Comparison of ENCODE assay signal across 15 mouse cellular contexts in genomic region chr1:106346776-106347175, GRCm38 (mm10).
A peak's percentile ranks its signal among the peaks of the same experiment; 100 is the strongest.
DNase-seq lines count a peak whose midpoint lies in the region; ATAC-seq and TF ChIP-seq lines count a peak whose summit lies in the region.
"Had no signal": no experiment of that assay in that cellular context is flagged by ENCODE, and none has a peak within 500 bp of the region (broad histone marks: within the 10 kb centered on the region; RNA-seq: fewer than 3 reads in every experiment).

No protein-coding gene starts in this region.

- no peak overlapping the region for H3K27ac ChIP-seq in intestine, postnatal 0 days (ENCODE audit: low read depth, low read length)
- no peak overlapping the region for H3K27ac ChIP-seq in intestine, embryonic 16.5 days (ENCODE audit: low read length)
- no peak overlapping the region for H3K27ac ChIP-seq in midbrain, embryonic 11.5 days (ENCODE audit: low read depth, low read length)
- no peak overlapping the region for H3K27ac ChIP-seq in midbrain, embryonic 16.5 days (ENCODE audit: low read length)
- H3K27ac ChIP-seq: heart, embryonic 15.5 days; lung, embryonic 15.5 days; midbrain, embryonic 15.5 days; stomach, embryonic 15.5 days had no signal

- H3K4me1 ChIP-seq in intestine, postnatal 0 days (replicated peaks; ENCODE audit: control insufficient read depth, insufficient read depth, low read length): no peaks in the 10 kb centered on the region
- H3K4me1 ChIP-seq in intestine, embryonic 16.5 days (ENCODE audit: control insufficient read depth, insufficient read depth, low read length): no peaks in the 10 kb centered on the region
- H3K4me1 ChIP-seq in midbrain, embryonic 11.5 days (ENCODE audit: control insufficient read depth, insufficient read depth, low read length): no peaks in the 10 kb centered on the region
- no peaks in the 10 kb centered on the region for H3K4me1 ChIP-seq in midbrain, embryonic 16.5 days (ENCODE audit: control insufficient read depth, insufficient read depth, low read length)
- H3K4me1 ChIP-seq: heart, embryonic 15.5 days; lung, embryonic 15.5 days; midbrain, embryonic 15.5 days; stomach, embryonic 15.5 days had no signal

- no peak overlapping the region for H3K4me2 ChIP-seq in intestine, postnatal 0 days (replicated peaks; ENCODE audit: low read depth)
- H3K4me2 ChIP-seq in intestine, embryonic 16.5 days (ENCODE audit: low read depth, low read length): no peak overlapping the region
- H3K4me2 ChIP-seq in midbrain, embryonic 11.5 days: no peak overlapping the region
- H3K4me2 ChIP-seq in midbrain, embryonic 16.5 days (ENCODE audit: low read length): no peak overlapping the region
- H3K4me2 ChIP-seq: heart, embryonic 15.5 days; lung, embryonic 15.5 days; midbrain, embryonic 15.5 days; stomach, embryonic 15.5 days had no signal

- ATAC-seq in intestine, postnatal 0 days: no peak
- ATAC-seq in intestine, embryonic 16.5 days: no peak
- ATAC-seq in midbrain, embryonic 11.5 days (ENCODE audit: low FRiP score): no peak
- no peak for ATAC-seq in midbrain, embryonic 16.5 days
- 0 out of 2 replicates have a peak, but pooled peaks have one; percentile 47 for ATAC-seq in megakaryocyte-erythroid progenitor cell, adult 5-6 weeks (replicated peaks; ENCODE audit: low FRiP score, low TSS enrichment, poor library complexity, severe bottlenecking)
- ATAC-seq: hindbrain, embryonic 16.5 days; midbrain, embryonic 15.5 days had no signal

- peak; percentile 59 for DNase-seq in midbrain, embryonic 11.5 days (ENCODE audit: low spot score, missing footprints)
- DNase-seq in ES-CJ7 (ENCODE audit: low read depth, low spot score): peak; percentile 56
- DNase-seq in gastrocnemius, adult 18-20 months (ENCODE audit: low spot score): no peak
- DNase-seq in testis, postnatal 14 days (ENCODE audit: low spot score): no peak
- DNase-seq: adrenal gland, postnatal 14 days; right cerebral cortex, adult 18-20 months had no signal

- no peak overlapping the region for H3K9ac ChIP-seq in intestine, postnatal 0 days (ENCODE audit: low read depth, low read length)
- H3K9ac ChIP-seq in intestine, embryonic 16.5 days (ENCODE audit: low read depth, low read length): no peak overlapping the region
- no peak overlapping the region for H3K9ac ChIP-seq in midbrain, embryonic 11.5 days (ENCODE audit: low read length)
- no peak overlapping the region for H3K9ac ChIP-seq in midbrain, embryonic 16.5 days (ENCODE audit: low read depth, low read length)
- H3K9ac ChIP-seq: heart, embryonic 15.5 days; lung, embryonic 15.5 days; midbrain, embryonic 15.5 days; stomach, embryonic 15.5 days had no signal

- 98% methylated on average over 3 of the region's 3 CpGs for WGBS in intestine, postnatal 0 days
- 96% methylated on average over 3 of the region's 3 CpGs for WGBS in intestine, embryonic 16.5 days
- WGBS in midbrain, embryonic 11.5 days: 94% methylated on average over 3 of the region's 3 CpGs
- 96% methylated on average over 3 of the region's 3 CpGs for WGBS in midbrain, embryonic 16.5 days

- H3K4me3 ChIP-seq in intestine, postnatal 0 days (ENCODE audit: low read depth, low read length): no peak overlapping the region
- H3K4me3 ChIP-seq in intestine, embryonic 16.5 days (ENCODE audit: low read length): no peak overlapping the region
- H3K4me3 ChIP-seq in midbrain, embryonic 11.5 days (ENCODE audit: low read depth, low read length): no peak overlapping the region
- H3K4me3 ChIP-seq in midbrain, embryonic 16.5 days (ENCODE audit: low read depth, low read length): no peak overlapping the region
- H3K4me3 ChIP-seq: heart, embryonic 15.5 days; lung, embryonic 15.5 days; midbrain, embryonic 15.5 days; stomach, embryonic 15.5 days had no signal

- no peaks in the 10 kb centered on the region for H3K9me3 ChIP-seq in intestine, postnatal 0 days (ENCODE audit: control insufficient read depth)
- H3K9me3 ChIP-seq in intestine, embryonic 16.5 days (ENCODE audit: control insufficient read depth, low read length): no peaks in the 10 kb centered on the region
- H3K9me3 ChIP-seq in midbrain, embryonic 11.5 days (ENCODE audit: control insufficient read depth, low read length): no peaks in the 10 kb centered on the region
- no peaks in the 10 kb centered on the region for H3K9me3 ChIP-seq in midbrain, embryonic 16.5 days (replicated peaks; ENCODE audit: control insufficient read depth, low read length, poor library complexity, severe bottlenecking)
- H3K9me3 ChIP-seq: heart, embryonic 15.5 days; lung, embryonic 15.5 days; midbrain, embryonic 15.5 days; stomach, embryonic 15.5 days had no signal

- TF ChIP-seq CTCF in intestine, postnatal 0 days (IDR thresholded peaks at IDR 0.05; ENCODE audit: low read depth): peak; percentile 56

- peaks cover 19% of the 10 kb centered on the region for H3K36me3 ChIP-seq in intestine, postnatal 0 days (ENCODE audit: control insufficient read depth, insufficient read depth)
- 0 out of 2 replicates have a peak, but pooled peaks cover 4% of the 10 kb centered on the region for H3K36me3 ChIP-seq in intestine, embryonic 16.5 days (ENCODE audit: control insufficient read depth, insufficient read depth, low read length)
- H3K36me3 ChIP-seq in midbrain, embryonic 11.5 days (ENCODE audit: control insufficient read depth, insufficient read depth, low read length): peaks cover 2% of the 10 kb centered on the region; the same call in 1 of the 2 replicates
- H3K36me3 ChIP-seq in midbrain, embryonic 16.5 days (ENCODE audit: control insufficient read depth, insufficient read depth, low read length): peaks cover 6% of the 10 kb centered on the region; the same call in 1 of the 2 replicates
- H3K36me3 ChIP-seq: stomach, embryonic 15.5 days had no signal

- H3K27me3 ChIP-seq in intestine, postnatal 0 days (replicated peaks; ENCODE audit: control insufficient read depth, insufficient read depth, low read length): no peaks in the 10 kb centered on the region
- no peaks in the 10 kb centered on the region for H3K27me3 ChIP-seq in intestine, embryonic 16.5 days (replicated peaks; ENCODE audit: control insufficient read depth, insufficient read depth, low read length)
- H3K27me3 ChIP-seq in midbrain, embryonic 11.5 days (ENCODE audit: control insufficient read depth, insufficient read depth, low read length): no peaks in the 10 kb centered on the region
- H3K27me3 ChIP-seq in midbrain, embryonic 16.5 days (ENCODE audit: control insufficient read depth, insufficient read depth, low read depth, low read length): no peaks in the 10 kb centered on the region
- H3K27me3 ChIP-seq: heart, embryonic 15.5 days; lung, embryonic 15.5 days; midbrain, embryonic 15.5 days; stomach, embryonic 15.5 days had no signal

Comparison
In these comparisons a context has a peak if more than half of its experiments do, and no peak if none do; other contexts are left out.
1. DNase-seq: peak in midbrain, embryonic 11.5 days (single experiment) and ES-CJ7 (single experiment); none in gastrocnemius, adult 18-20 months (single experiment) and testis, postnatal 14 days (single experiment).